Mouse (Mus musculus): ENCODE data around the gene Cylc2. TPM values are rescaled to one million over a fixed set of nuclear protein-coding genes. Genes with fewer than 3 reads are reported as not detected.

The Cylc2 gene
- not detected in 2 replicates for polyA plus RNA-seq (2016; fragmentation: Nextera tagmentation; extraction: Ambion mirVana)

GRCm38 (mm10) chr4:51216378-51216777 is at the start of gene Cylc2:
Gene Cylc2, plus strand, starts transcription at chr4:51216678.
- no peak for ATAC-seq (ENCODE audit: low FRiP score, low read depth)
- Histone ChIP-seq H3K4me2 (replicated peaks) (no peak within 1 kb of the TSS), H3K4me1 (no peaks in the 10 kb centered on the region), H3K27ac (replicated peaks) (no peak within 1 kb of the TSS), H3K36me3 (no peaks in the 10 kb centered on the region), H3K4me3 (no peak within 1 kb of the TSS), H3K9me3 (no peaks in the 10 kb centered on the region), H3K27me3 (no peaks in the 10 kb centered on the region), H3K9ac (replicated peaks) (no peak within 1 kb of the TSS)
- 78% methylated on average over 1 of the region's 1 CpGs for WGBS
